Mouse (Mus musculus) hindbrain, embryonic 15.5 days (tissue): ENCODE data around the gene Dnajc19. TPM values are rescaled to one million over a fixed set of nuclear protein-coding genes. Genes with fewer than 3 reads are reported as not detected.
A peak's percentile ranks its signal among the peaks of the same experiment; 100 is the strongest.

Experiments
- ATAC-seq: fragments of 200-750 bp; cut with Nextera tagmentation; 2 replicates; pipeline ENCODE4 v1.8.0; 2017; ENCODE audit warnings: low read depth, moderate number of reproducible peaks, moderate TSS enrichment; ENCODE audit not compliant: low FRiP score
- H3K27ac ChIP-seq: fragments of 300-500 bp; sonication (generic); replicated peaks from 2 replicates; pipeline ENCODE4 v1.5.1; 2015; ENCODE audit warnings: mild to moderate bottlenecking, inconsistent platforms
- H3K27me3 ChIP-seq: fragments of 300-500 bp; sonication (generic); 2 replicates; pipeline ENCODE4 v1.6.1; 2015; ENCODE audit warnings: control low read depth, inconsistent platforms
- H3K36me3 ChIP-seq: fragments of 300-500 bp; sonication (generic); 2 replicates; pipeline ENCODE4 v1.6.1; 2015; ENCODE audit warnings: control low read depth, inconsistent platforms
- H3K4me1 ChIP-seq: fragments of 300-500 bp; sonication (generic); replicated peaks from 2 replicates; pipeline ENCODE4 v1.6.1; 2015; ENCODE audit warnings: control low read depth, inconsistent platforms
- H3K4me2 ChIP-seq: fragments of 300-500 bp; sonication (generic); 2 replicates; pipeline ENCODE4 v1.6.1; 2015; ENCODE audit warnings: moderate library complexity, mild to moderate bottlenecking, inconsistent platforms
- H3K4me3 ChIP-seq: fragments of 300-500 bp; sonication (generic); 2 replicates; pipeline ENCODE4 v1.5.1; 2015; ENCODE audit warnings: mild to moderate bottlenecking, inconsistent platforms
- H3K9ac ChIP-seq: fragments of 300-500 bp; sonication (generic); 2 replicates; pipeline ENCODE4 v1.6.1; 2015; ENCODE audit warnings: inconsistent platforms
- H3K9me3 ChIP-seq: fragments of 300-500 bp; sonication (generic); 2 replicates; pipeline ENCODE4 v1.6.1; 2016; ENCODE audit warnings: control low read depth, inconsistent platforms
- WGBS: fragments of 180-500 bp; shearing (Covaris S2); methylation state at CpG from one replicate; pipeline ENCODE4 v1.1.7; 2015; 5-methylcytosine and 5-hydroxymethylcytosine counted together
- polyA plus RNA-seq: library from polyadenylated mRNA; unstranded; fragments of >200 nt; fragmentation: Nextera tagmentation; extraction: Ambion mirVana; gene quantifications from 2 replicates; pipeline ENCODE4 v1.2.1, GENCODE M21; 2015

Gene Dnajc19
- polyA plus RNA-seq, 1 experiment from 2014 or later, result 119 TPM

DNA sequence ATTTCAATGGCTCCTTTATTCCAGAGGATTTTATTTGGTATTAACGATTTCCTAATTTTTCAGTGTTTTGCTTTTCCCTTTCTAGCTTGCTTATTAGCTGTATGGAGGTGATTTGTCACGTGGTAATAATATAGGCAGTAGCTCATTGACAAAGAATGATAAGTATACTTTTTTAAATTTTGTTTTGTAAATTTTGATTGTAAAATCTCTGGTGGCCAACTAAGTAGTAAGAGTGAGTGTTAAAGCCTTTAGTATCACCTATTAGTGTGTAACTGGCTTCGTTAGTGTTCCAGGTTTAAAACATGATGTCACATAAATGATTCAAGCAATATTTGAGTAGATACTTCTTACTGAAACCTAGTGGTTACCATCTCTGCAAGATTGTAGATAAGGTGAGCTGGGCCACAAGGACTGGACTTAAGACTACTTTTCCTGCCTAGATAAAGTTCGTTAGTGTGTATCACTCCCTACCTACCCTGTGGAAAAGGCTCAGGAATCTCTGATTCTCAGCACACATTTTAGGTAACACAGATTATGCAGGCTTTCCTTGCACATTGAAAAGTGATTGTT lies 59.8 kb downstream of the Dnajc19 start:
- H3K4me1 ChIP-seq, result peaks cover 19% of the 10 kb centered on the region
- no peak overlapping the region; the same call in 1 of the 2 replicates for H3K27ac ChIP-seq
- H3K4me3 ChIP-seq, result peak overlapping the region; percentile 98
- H3K9me3 ChIP-seq, result no peaks in the 10 kb centered on the region
- ATAC-seq, result no peak
- H3K9ac ChIP-seq, result no peak overlapping the region
- no peaks in the 10 kb centered on the region for H3K36me3 ChIP-seq
- no peaks in the 10 kb centered on the region for H3K27me3 ChIP-seq
- H3K4me2 ChIP-seq, result peak overlapping the region; percentile 59
- 72% methylated on average over 4 of the region's 4 CpGs for WGBS

DNA sequence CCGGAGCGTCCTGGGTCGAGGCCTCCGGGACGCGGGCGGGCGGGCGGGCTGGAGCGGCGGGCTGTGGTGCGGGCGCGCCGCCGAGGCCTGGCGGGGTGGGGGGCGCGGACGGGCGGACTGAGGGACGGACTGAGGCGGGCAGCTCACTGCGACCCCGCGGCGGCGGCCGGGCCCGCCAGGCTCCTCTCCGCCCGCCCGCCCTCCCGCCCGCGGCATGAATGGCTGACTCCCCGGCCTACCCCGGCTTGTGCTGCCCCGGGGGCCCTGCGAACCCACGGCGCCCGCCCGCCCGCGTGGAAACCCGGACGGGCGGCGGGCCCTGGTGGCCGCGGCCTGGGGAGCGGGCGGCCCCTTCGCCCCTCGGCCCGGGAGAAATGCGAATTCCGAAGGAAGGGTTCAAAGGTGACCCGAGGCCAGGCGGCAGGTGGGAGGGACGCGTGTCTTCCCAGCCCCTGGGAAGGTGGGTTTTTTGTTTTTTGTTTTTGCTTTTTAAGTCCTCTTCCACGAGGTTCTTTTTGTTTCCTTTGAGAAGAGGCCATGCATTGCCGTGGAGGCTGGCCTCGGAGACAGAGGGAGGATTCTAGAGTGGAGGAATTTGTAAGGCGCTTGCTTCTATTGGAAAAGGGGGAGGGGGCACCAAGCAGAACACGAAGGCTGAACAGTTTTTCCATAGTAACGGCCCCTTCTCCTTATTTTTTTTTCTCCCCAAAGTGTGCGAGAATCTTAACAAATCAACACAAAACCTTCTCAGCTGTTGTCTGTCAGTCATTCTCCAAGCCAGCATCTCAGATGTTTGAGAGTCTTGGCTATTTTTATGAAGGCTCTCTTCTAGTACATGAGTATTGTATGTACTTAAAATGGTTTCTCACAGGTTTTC lies 60.5 kb downstream of the Dnajc19 start:
- peak; percentile 63 for ATAC-seq
- Histone ChIP-seq H3K27ac (peak overlapping the region; percentile 90), H3K27me3 (no peaks in the 10 kb centered on the region), H3K4me1 (peaks cover 19% of the 10 kb centered on the region), H3K4me3 (peak overlapping the region; percentile 98), H3K36me3 (no peaks in the 10 kb centered on the region), H3K4me2 (peak overlapping the region; percentile 59), H3K9ac (peak overlapping the region; percentile 85), H3K9me3 (no peaks in the 10 kb centered on the region)
- under 1% methylated on average over 47 of the region's 70 CpGs for WGBS

GRCm38 (mm10) chr3:34019540-34020381 lies 61.4 kb downstream of the Dnajc19 start, which contains the start of gene Fxr1:
Fxr1 (plus strand) TSS chr3:34019943.
- peak within 1 kb of the TSS; percentile 59 for H3K4me2 ChIP-seq
- peak; percentile 97 for ATAC-seq
- no peaks in the 10 kb centered on the region for H3K9me3 ChIP-seq
- no peaks in the 10 kb centered on the region for H3K27me3 ChIP-seq
- peaks cover 19% of the 10 kb centered on the region for H3K4me1 ChIP-seq
- H3K4me3 ChIP-seq, result peak within 1 kb of the TSS; percentile 98
- no peaks in the 10 kb centered on the region for H3K36me3 ChIP-seq
- peak within 1 kb of the TSS; percentile 85 for H3K9ac ChIP-seq
- under 1% methylated on average over 81 of the region's 97 CpGs for WGBS
- peak within 1 kb of the TSS; percentile 90 for H3K27ac ChIP-seq

GRCm38 (mm10) chr3:34008191-34008590 lies 72.9 kb downstream of the Dnajc19 start:
- Histone ChIP-seq H3K4me2 (no peak overlapping the region), H3K9ac (no peak overlapping the region), H3K36me3 (no peaks in the 10 kb centered on the region), H3K27me3 (no peaks in the 10 kb centered on the region), H3K4me3 (no peak overlapping the region), H3K9me3 (no peaks in the 10 kb centered on the region), H3K27ac (no peak overlapping the region), H3K4me1 (no peaks in the 10 kb centered on the region)
- no peak for ATAC-seq
- 80% methylated on average over 6 of the region's 6 CpGs for WGBS

- H3K4me2 ChIP-seq, result no peak overlapping the region
- 42% methylated on average over 4 of the region's 4 CpGs for WGBS
These were observed 73.5 kb downstream of the Dnajc19 start for GRCm38 (mm10) chr3:34007611-34008010.

DNA sequence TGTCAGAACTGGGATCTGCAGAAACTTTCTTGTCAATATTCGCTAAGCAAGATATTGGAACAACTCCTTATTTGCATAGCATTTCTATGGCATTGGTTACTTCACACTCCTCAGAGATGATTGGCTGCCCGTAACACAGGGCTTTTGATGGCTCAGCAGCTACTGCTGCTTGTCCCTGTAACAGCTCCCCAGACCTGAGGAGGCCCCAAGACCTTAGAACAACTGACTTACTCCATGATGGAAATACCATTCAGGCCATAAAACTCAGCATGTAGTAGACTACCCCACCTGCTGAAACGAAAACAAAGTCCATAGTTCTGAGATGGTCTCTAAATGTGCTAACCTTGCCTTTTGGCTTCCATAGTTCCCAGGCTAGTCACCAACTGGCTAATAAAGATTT lies 74.3 kb downstream of the Dnajc19 start:
- no peak overlapping the region for H3K4me2 ChIP-seq
- H3K27ac ChIP-seq, result no peak overlapping the region
- H3K9me3 ChIP-seq, result no peaks in the 10 kb centered on the region
- no peaks in the 10 kb centered on the region for H3K4me1 ChIP-seq
- no peaks in the 10 kb centered on the region for H3K27me3 ChIP-seq
- WGBS, result 70% methylated on average over 3 of the region's 3 CpGs
- no peak for ATAC-seq
- no peak overlapping the region for H3K4me3 ChIP-seq
- no peak overlapping the region for H3K9ac ChIP-seq
- H3K36me3 ChIP-seq, result no peaks in the 10 kb centered on the region

More at GRCm38 (mm10) chr3:34007611-34008010, 73.5 kb downstream of the Dnajc19 start:
- Histone ChIP-seq H3K27me3 (no peaks in the 10 kb centered on the region), H3K4me3 (no peak overlapping the region), H3K9me3 (no peaks in the 10 kb centered on the region), H3K4me1 (no peaks in the 10 kb centered on the region), H3K27ac (no peak overlapping the region), H3K36me3 (no peaks in the 10 kb centered on the region), H3K9ac (no peak overlapping the region)
- no peak for ATAC-seq

GRCm38 (mm10) chr3:34006301-34006700 lies 74.8 kb downstream of the Dnajc19 start:
- no peaks in the 10 kb centered on the region for H3K36me3 ChIP-seq
- no peak overlapping the region for H3K27ac ChIP-seq
- no peaks in the 10 kb centered on the region for H3K4me1 ChIP-seq
- H3K4me2 ChIP-seq, result no peak overlapping the region
- H3K27me3 ChIP-seq, result no peaks in the 10 kb centered on the region
- no peaks in the 10 kb centered on the region for H3K9me3 ChIP-seq
- no peak overlapping the region for H3K9ac ChIP-seq
- ATAC-seq, result no peak
- no peak overlapping the region for H3K4me3 ChIP-seq
- 43% methylated on average over 2 of the region's 2 CpGs for WGBS

Other genes starting within 250 kb of the Dnajc19 start
- 16.6 and 17.3 TPM in 2 replicates for gene Ccdc39, start 237.0 kb downstream of the Dnajc19 start, polyA plus RNA-seq
- 35.6 and 37.1 TPM in 2 replicates for gene Fxr1, start 61.4 kb downstream of the Dnajc19 start, polyA plus RNA-seq